Mouse (Mus musculus) bone marrow, adult 2 months (tissue): ENCODE data around the gene Nufip2.

Experiments used
- CTCF ChIP-seq: fragments of 200-500 bp; IDR thresholded peaks from 2 replicates; pipeline ENCODE4 v1.5.1; 2011; ENCODE audit warnings: low read length, control low read depth; ENCODE audit not compliant: control insufficient read depth, insufficient read depth
- POLR2A ChIP-seq: fragments of 200-500 bp; IDR thresholded peaks from 2 replicates; pipeline ENCODE4 v1.6.1; 2011; ENCODE audit warnings: low read depth, mild to moderate bottlenecking, control low read depth, low read length, borderline replicate concordance; ENCODE audit not compliant: control insufficient read depth

- TF ChIP-seq POLR2A, result peak; percentile 34; the same call in 1 of the 2 replicates
- TF ChIP-seq CTCF, result peak; percentile 71
These were observed 77.1 kb downstream of the Nufip2 start, which contains the start of gene Myo18a for GRCm38 (mm10) chr11:77762783-77763672.
